In genomic region chr12:102295230-102295629, GRCm38 (mm10) we compare ENCODE assay signal across 10 mouse cellular contexts. TPM values are rescaled to one million over a fixed set of nuclear protein-coding genes. Genes with fewer than 3 reads are reported as not detected.
A peak's percentile ranks its signal among the peaks of the same experiment; 100 is the strongest.
DNase-seq lines count a peak whose midpoint lies in the region; ATAC-seq and TF ChIP-seq lines count a peak whose summit lies in the region.
"Had no signal": no experiment of that assay in that cellular context is flagged by ENCODE, and none has a peak within 500 bp of the region (broad histone marks: within the 10 kb centered on the region; RNA-seq: fewer than 3 reads in every experiment).

No protein-coding gene starts in this region.

- TF ChIP-seq CTCF in CH12.LX (conservative IDR thresholded peaks at IDR 0.05 in 1 of 2, IDR thresholded peaks at IDR 0.05 in 1 of 2; ENCODE audit: low read depth in 2 of 2, low read length in 2 of 2): no peak

- H3K9ac ChIP-seq in hindbrain, embryonic 12.5 days: no peak overlapping the region
- no peak overlapping the region for H3K9ac ChIP-seq in CH12.LX (ENCODE audit: insufficient read depth, low read depth)

- H3K27me3 ChIP-seq in hindbrain, embryonic 12.5 days: no peaks in the 10 kb centered on the region
- no peaks in the 10 kb centered on the region for H3K27me3 ChIP-seq in hindbrain, embryonic 10.5 days (ENCODE audit: insufficient read depth, poor library complexity, severe bottlenecking)
- H3K27me3 ChIP-seq in CH12.LX (replicated peaks) (no peaks in the 10 kb centered on the region), myocyte (ENCODE audit: control insufficient read depth, insufficient read depth, insufficient read length) (no peaks in the 10 kb centered on the region)
- H3K27me3 ChIP-seq: Patski had no signal

- H3K36me3 ChIP-seq in hindbrain, embryonic 12.5 days: no peaks in the 10 kb centered on the region
- H3K36me3 ChIP-seq in hindbrain, embryonic 10.5 days: no peaks in the 10 kb centered on the region
- H3K36me3 ChIP-seq in CH12.LX (replicated peaks in 1 of 2; ENCODE audit: control insufficient read depth in 1 of 2, insufficient read depth in 1 of 2, low read length in 1 of 2): peaks cover 0 to 26% of the 10 kb centered on the region in 2 experiments
- no peaks in the 10 kb centered on the region for H3K36me3 ChIP-seq in myocyte (ENCODE audit: control insufficient read depth, insufficient read depth)

- H3ac ChIP-seq in myocyte (ENCODE audit: control insufficient read depth, insufficient read length): no peak overlapping the region

- H3K79me2 ChIP-seq in CH12.LX (replicated peaks; ENCODE audit: control insufficient read depth, extremely low read depth, insufficient read depth, poor library complexity, severe bottlenecking): no peaks in the 10 kb centered on the region
- peaks cover 73% of the 10 kb centered on the region for H3K79me2 ChIP-seq in myocyte (ENCODE audit: control insufficient read depth, insufficient read depth)

- in situ Hi-C loops in CH12.LX (cut with MboI; ENCODE audit: low pct_ligation_motif_present, low pct_unique_long_range_greater_than_20kb, low sequenced_read_pairs): no loop called here

- H3K27ac ChIP-seq in hindbrain, embryonic 12.5 days: no peak overlapping the region
- H3K27ac ChIP-seq in hindbrain, embryonic 10.5 days: no peak overlapping the region
- H3K27ac ChIP-seq in CH12.LX (ENCODE audit: insufficient read depth, low read depth): no peak overlapping the region
- H3K27ac ChIP-seq: stomach, postnatal 0 days had no signal

- peaks cover 7% of the 10 kb centered on the region; the same call in 1 of the 2 replicates for H3K4me1 ChIP-seq in hindbrain, embryonic 12.5 days
- peaks cover 15% of the 10 kb centered on the region for H3K4me1 ChIP-seq in hindbrain, embryonic 10.5 days (replicated peaks)
- peaks cover 31 to 61% of the 10 kb centered on the region in 2 experiments for H3K4me1 ChIP-seq in CH12.LX (ENCODE audit: control insufficient read depth in 1 of 2, insufficient read depth in 2 of 2)

- peak; percentile 36; the same call in 1 of the 2 replicates for ATAC-seq in hindbrain, embryonic 12.5 days (ENCODE audit: low FRiP score)
- ATAC-seq in cerebellum, adult (ENCODE audit: insufficient number of reproducible peaks, low FRiP score, low TSS enrichment): no peak
- ATAC-seq: Patski had no signal

- H3K9me3 ChIP-seq in hindbrain, embryonic 12.5 days (replicated peaks): no peaks in the 10 kb centered on the region
- H3K9me3 ChIP-seq in hindbrain, embryonic 10.5 days: no peaks in the 10 kb centered on the region
- H3K9me3 ChIP-seq in CH12.LX (replicated peaks; ENCODE audit: low read length): no peaks in the 10 kb centered on the region

- no peak overlapping the region for H3K4me2 ChIP-seq in hindbrain, embryonic 12.5 days (replicated peaks)
- H3K4me2 ChIP-seq in CH12.LX (ENCODE audit: insufficient read depth, low read depth, poor library complexity, severe bottlenecking) (no peak overlapping the region), myocyte (ENCODE audit: low read depth) (peak overlapping the region; percentile 45)

- 75% methylated on average over 7 of the region's 7 CpGs for WGBS in hindbrain, embryonic 12.5 days
- 82% methylated on average over 7 of the region's 7 CpGs for WGBS in hindbrain, embryonic 10.5 days

- dilution Hi-C loops in CH12.LX (cut with MboI; ENCODE audit: extremely low pct_ligation_motif_present, extremely low pct_unique_long_range_greater_than_20kb, low sequenced_read_pairs): no loop called here

- peak; percentile 66 for TF ChIP-seq EP300 in CH12.LX (IDR thresholded peaks at IDR 0.05; ENCODE audit: low read length)

- DNase-seq in hindbrain, embryonic 10.5 days (ENCODE audit: low spot score): no peak
- DNase-seq in 416B (ENCODE audit: low read depth) (peak; percentile 97), CH12.LX (ENCODE audit: extremely low read depth) (peak; percentile 75)
- DNase-seq in layer of hippocampus, postnatal 25 days (ENCODE audit: extremely low spot score in 1 of 2, low spot score in 1 of 2): no peak
- no peak for DNase-seq in ovary, adult 18-20 months (ENCODE audit: low spot score)

- TF ChIP-seq RAD21 in CH12.LX (IDR thresholded peaks at IDR 0.05; ENCODE audit: low read depth, low read length): no peak; the same call in 1 of the 2 replicates

- H3K4me3 ChIP-seq in hindbrain, embryonic 12.5 days: no peak overlapping the region
- no peak overlapping the region for H3K4me3 ChIP-seq in hindbrain, embryonic 10.5 days
- H3K4me3 ChIP-seq in CH12.LX (replicated peaks in 1 of 3; ENCODE audit: low read depth in 2 of 3, low read length in 2 of 3, poor library complexity in 1 of 3) (no peak overlapping the region), myocyte (no peak overlapping the region)

- no peak for TF ChIP-seq POLR2A in CH12.LX (IDR thresholded peaks at IDR 0.05; ENCODE audit: low read depth, low read length)
- no peak for TF ChIP-seq POLR2A in myocyte (IDR thresholded peaks at IDR 0.05; ENCODE audit: insufficient read length, low read depth)

TF ChIP-seq in CH12.LX, 34 proteins besides CTCF, POLR2A, EP300 and RAD21:
- TF ChIP-seq MYC (IDR thresholded peaks at IDR 0.05; ENCODE audit: low read depth, low read length) (0 out of 2 replicates have a peak, but pooled peaks have one; percentile 47), MAX (IDR thresholded peaks at IDR 0.05; ENCODE audit: low read length) (peak; percentile 33; the same call in 1 of the 2 replicates), KAT2A (IDR thresholded peaks at IDR 0.05; ENCODE audit: insufficient replicate concordance, low read length) (no peak), JUND (conservative IDR thresholded peaks at IDR 0.05; ENCODE audit: low read depth, low read length) (0 out of 2 replicates have a peak, but pooled peaks have one; percentile 39), ETS1 (conservative IDR thresholded peaks at IDR 0.05; ENCODE audit: low read depth, low read length) (peak; percentile 69), IRF4 (IDR thresholded peaks at IDR 0.05; ENCODE audit: low read depth, low read length) (peak; percentile 79), TCF12 (IDR thresholded peaks at IDR 0.05; ENCODE audit: low read depth, low read length) (peak; percentile 55; the same call in 1 of the 2 replicates), BHLHE40 (IDR thresholded peaks at IDR 0.05; ENCODE audit: low read depth, low read length) (peak; percentile 50), ELF1 (IDR thresholded peaks at IDR 0.05; ENCODE audit: low read depth, low read length) (no peak)

TF ChIP-seq in myocyte, 11 proteins besides CTCF, POLR2A, EP300 and RAD21:
- TF ChIP-seq TCF12 (IDR thresholded peaks at IDR 0.05; ENCODE audit: insufficient read depth, poor library complexity, severe bottlenecking): peak; percentile 95
- TF ChIP-seq MYOG (IDR thresholded peaks at IDR 0.05; ENCODE audit: control insufficient read depth in 1 of 3, insufficient read depth in 1 of 3, insufficient read length in 2 of 3, low read depth in 2 of 3): peak; percentile 89 to 99 (median 94)
- peak; percentile 91 for TF ChIP-seq TCF3 (IDR thresholded peaks at IDR 0.05; ENCODE audit: insufficient read length, low read depth)
- TF ChIP-seq MYOD1 (IDR thresholded peaks at IDR 0.05; ENCODE audit: control insufficient read depth in 1 of 3, insufficient read length in 2 of 3, low read depth in 2 of 3): peak; percentile 43 to 99 (median 92)
- TF ChIP-seq SRF (IDR thresholded peaks at IDR 0.05; ENCODE audit: control insufficient read depth, insufficient read length, low read depth): no peak
- TF ChIP-seq CEBPB (IDR thresholded peaks at IDR 0.05; ENCODE audit: insufficient read depth, poor library complexity, severe bottlenecking): 0 out of 2 replicates have a peak, but pooled peaks have one; percentile 7
- no peak for TF ChIP-seq POLR2AphosphoS2 (IDR thresholded peaks at IDR 0.05; ENCODE audit: insufficient read length, low read depth)
TF ChIP-seq in myocyte: peak in this region for 5.

RNA-seq across cellular contexts. Expression of gene Rin3, which starts 12.4 kb away (rescaled TPM):
- 6.8 TPM in 2 replicates for polyA plus RNA-seq in hindbrain, embryonic 12.5 days (2016; fragmentation: Nextera tagmentation; extraction: Ambion mirVana)
- 5.1 TPM in 2 replicates for polyA plus RNA-seq in hindbrain, embryonic 10.5 days (2016; fragmentation: Nextera tagmentation; extraction: Ambion mirVana)
- total RNA-seq in CH12.LX (2012; rRNA removed) (6.5 and 8.4 TPM in 2 replicates), CH12.LX (2014; rRNA removed) (2.4 and 3.3 TPM in 2 replicates)
- polyA plus RNA-seq in CH12.LX (2012; ENCODE audit: insufficient read length, low read depth) (9.0 and 10.0 TPM in 2 replicates), myocyte (2012; fragmentation: generic; extraction: Trizol) (23.4 TPM)
- 1 to 10 TPM; 2.5 to 3.1 TPM for total RNA-seq in layer of hippocampus, postnatal 25 days (2021)

Comparison
In these comparisons a context has a peak if more than half of its experiments do, and no peak if none do; other contexts are left out.
1. DNase-seq: peak in 416B (single experiment) and CH12.LX (single experiment); none in hindbrain, embryonic 10.5 days (single experiment), layer of hippocampus, postnatal 25 days (0 of 2) and ovary, adult 18-20 months (single experiment).